Mouse (Mus musculus): ENCODE measurements around the gene Rpa1. TPM values are rescaled to one million over a fixed set of nuclear protein-coding genes. Genes with fewer than 3 reads are reported as not detected.

The Rpa1 gene
- polyA plus RNA-seq, 1 experiment from 2014 or later: 163 TPM

DNA sequence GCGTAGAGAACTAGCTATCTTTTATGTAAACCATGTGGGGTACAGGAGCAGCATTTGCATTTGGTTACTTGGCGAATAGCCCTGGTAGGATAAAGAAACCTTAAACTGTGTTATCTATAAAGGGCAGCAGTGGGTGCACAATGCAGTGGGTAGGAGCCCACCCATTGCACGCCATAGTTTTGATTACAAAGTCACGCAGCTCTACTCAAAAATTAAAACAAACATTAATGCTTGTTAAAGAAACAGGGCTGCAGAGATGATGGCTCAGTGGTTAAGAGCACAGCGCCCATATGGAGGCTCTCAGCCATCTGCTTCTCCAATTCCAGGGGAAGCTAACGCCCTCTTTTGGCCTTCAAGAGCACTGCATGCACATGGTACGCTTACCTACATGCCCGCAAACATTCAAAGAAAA lies 24.8 kb downstream of the Rpa1 start:
- 82% methylated on average over 8 of the region's 8 CpGs for WGBS
- H3K27me3 ChIP-seq: no peaks in the 10 kb centered on the region
- H3K9me3 ChIP-seq: no peaks in the 10 kb centered on the region
- ATAC-seq (ENCODE audit: insufficient number of reproducible peaks, insufficient read depth, low FRiP score, low TSS enrichment, low read depth): no peak
- H3K4me2 ChIP-seq: no peak overlapping the region
- H3K27ac ChIP-seq: no peak overlapping the region
- no peak overlapping the region for H3K4me3 ChIP-seq (replicated peaks)
- peaks cover 28% of the 10 kb centered on the region for H3K36me3 ChIP-seq
- peaks cover 19% of the 10 kb centered on the region; the same call in 1 of the 2 replicates for H3K4me1 ChIP-seq (replicated peaks)
- H3K9ac ChIP-seq (replicated peaks): no peak overlapping the region

DNA sequence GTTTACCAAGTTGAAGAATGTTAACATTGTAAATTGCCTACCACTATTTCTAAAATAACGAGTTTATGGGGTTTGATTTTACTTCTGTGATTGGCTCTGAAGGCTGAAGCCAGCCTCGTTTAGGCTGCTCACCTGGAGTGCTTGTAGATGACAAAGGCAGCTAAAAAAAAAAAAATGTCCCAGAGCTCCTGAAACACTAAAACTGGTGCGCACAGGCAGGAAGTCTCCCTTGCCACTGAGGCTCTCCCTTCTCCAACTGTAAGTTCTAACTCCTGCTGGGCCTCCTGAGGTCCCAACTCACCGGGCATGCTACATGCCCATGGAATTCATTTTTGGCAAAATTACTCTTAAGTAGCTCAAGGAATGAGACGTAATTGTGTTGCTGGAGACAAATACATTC lies 28.9 kb downstream of the Rpa1 start:
- no peaks in the 10 kb centered on the region for H3K27me3 ChIP-seq
- no peaks in the 10 kb centered on the region for H3K9me3 ChIP-seq
- H3K36me3 ChIP-seq: peaks cover 42% of the 10 kb centered on the region
- H3K4me3 ChIP-seq (replicated peaks): no peak overlapping the region
- no peak overlapping the region for H3K9ac ChIP-seq (replicated peaks)
- no peak overlapping the region for H3K4me2 ChIP-seq
- ATAC-seq (ENCODE audit: insufficient number of reproducible peaks, insufficient read depth, low FRiP score, low TSS enrichment, low read depth): no peak
- no peak overlapping the region for H3K27ac ChIP-seq
- H3K4me1 ChIP-seq (replicated peaks): peaks cover 10% of the 10 kb centered on the region; the same call in 1 of the 2 replicates
- 60% methylated on average over 5 of the region's 5 CpGs for WGBS

DNA sequence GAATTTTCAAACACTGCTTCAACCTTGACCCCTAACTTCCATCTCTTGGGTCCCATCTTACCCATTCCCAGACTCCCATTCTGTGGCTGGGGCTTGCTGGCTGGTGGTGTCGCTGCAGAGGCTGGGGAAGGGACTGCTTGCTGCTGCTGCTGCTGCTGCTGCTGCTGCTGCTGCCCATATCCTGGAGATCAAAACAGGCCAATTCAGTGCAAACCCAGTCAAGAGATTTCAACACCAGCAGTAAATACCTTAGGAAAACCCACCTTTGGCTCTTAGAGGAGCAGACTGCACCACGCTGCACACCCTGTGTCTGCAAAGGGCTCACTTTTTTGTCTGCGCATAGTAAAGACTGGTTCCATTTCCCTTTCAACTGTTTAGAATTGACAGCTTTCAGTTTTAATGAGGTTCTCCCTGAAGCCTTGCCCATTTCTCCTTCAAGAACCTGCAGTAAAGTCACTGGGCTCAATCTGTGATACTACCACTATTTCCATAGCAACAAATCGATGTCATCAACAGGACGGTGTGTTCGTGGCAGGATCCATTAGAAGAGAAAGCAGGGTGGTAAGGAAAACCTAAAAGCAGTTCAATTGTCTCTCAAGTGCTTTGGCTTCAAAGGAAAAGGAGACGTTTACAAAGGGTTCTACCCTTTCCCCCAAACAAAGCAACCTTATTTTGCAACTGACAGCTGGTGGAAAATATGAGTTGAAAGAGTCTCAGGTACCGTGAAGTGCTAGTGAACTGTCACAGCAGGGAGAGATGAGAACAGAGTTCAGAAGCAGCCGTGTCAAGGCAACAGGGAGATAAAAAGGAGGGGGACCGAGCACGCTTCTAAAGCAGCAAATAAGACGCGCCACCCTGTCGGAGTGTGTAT lies 29.5 kb downstream of the Rpa1 start:
- Histone ChIP-seq H3K27ac (no peak overlapping the region), H3K36me3 (peaks cover 45% of the 10 kb centered on the region), H3K9me3 (no peaks in the 10 kb centered on the region), H3K4me1 (replicated peaks) (peaks cover 10% of the 10 kb centered on the region; the same call in 1 of the 2 replicates), H3K4me3 (replicated peaks) (no peak overlapping the region), H3K4me2 (no peak overlapping the region), H3K27me3 (no peaks in the 10 kb centered on the region), H3K9ac (replicated peaks) (no peak overlapping the region)
- WGBS: 65% methylated on average over 14 of the region's 14 CpGs
- no peak for ATAC-seq (ENCODE audit: insufficient number of reproducible peaks, insufficient read depth, low FRiP score, low TSS enrichment, low read depth)

DNA sequence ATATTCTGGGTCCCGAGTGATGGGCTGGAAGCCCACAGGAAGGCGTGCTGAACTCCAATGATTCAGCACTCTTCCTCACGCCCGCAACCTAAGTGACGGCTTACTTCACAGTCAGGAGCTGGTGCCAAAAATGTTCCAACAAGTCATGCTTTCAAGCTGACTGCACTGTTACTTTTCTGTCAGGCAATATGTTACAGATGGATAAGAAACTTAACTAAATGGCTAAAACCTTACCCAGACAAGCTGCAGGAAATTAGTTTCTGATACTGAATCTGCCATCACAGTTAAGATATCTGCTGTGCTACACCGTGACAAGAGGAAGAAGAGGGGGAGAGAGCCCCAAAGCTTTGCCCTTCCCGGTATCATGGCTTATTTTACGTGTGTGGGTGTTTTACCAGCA lies 34.3 kb downstream of the Rpa1 start:
- Histone ChIP-seq H3K9ac (replicated peaks) (no peak overlapping the region), H3K36me3 (peaks cover 85% of the 10 kb centered on the region), H3K4me2 (no peak overlapping the region), H3K9me3 (no peaks in the 10 kb centered on the region), H3K27ac (no peak overlapping the region), H3K4me1 (replicated peaks) (no peaks in the 10 kb centered on the region), H3K4me3 (replicated peaks) (no peak overlapping the region), H3K27me3 (no peaks in the 10 kb centered on the region)
- WGBS: 90% methylated on average over 8 of the region's 8 CpGs
- no peak for ATAC-seq (ENCODE audit: insufficient number of reproducible peaks, insufficient read depth, low FRiP score, low TSS enrichment, low read depth)

DNA sequence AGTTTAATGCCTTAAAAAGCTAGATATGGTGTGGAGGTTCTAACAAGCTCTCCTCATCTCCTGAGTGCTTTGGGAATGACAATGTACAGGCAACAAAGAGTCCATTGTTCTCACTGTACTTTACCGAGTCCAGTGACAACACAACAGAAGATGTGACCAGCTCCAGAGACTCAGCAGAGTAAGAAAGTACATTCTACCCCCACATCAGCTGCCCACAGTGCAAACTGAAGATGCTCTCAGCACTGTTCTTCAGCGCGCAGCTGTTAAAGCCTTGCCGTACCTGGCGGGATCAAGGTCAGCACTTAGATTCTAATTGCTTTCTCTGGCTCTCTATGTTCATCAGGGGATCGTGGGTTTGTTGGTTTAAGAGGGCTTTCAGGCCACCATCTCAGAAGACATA lies 36.4 kb downstream of the Rpa1 start:
- ATAC-seq (ENCODE audit: insufficient number of reproducible peaks, insufficient read depth, low FRiP score, low TSS enrichment, low read depth): no peak
- 95% methylated on average over 6 of the region's 6 CpGs for whole genome bisulfite sequencing
- Histone ChIP-seq H3K9ac (replicated peaks) (no peak overlapping the region), H3K27ac (no peak overlapping the region), H3K36me3 (peaks cover 93% of the 10 kb centered on the region), H3K4me2 (no peak overlapping the region), H3K27me3 (no peaks in the 10 kb centered on the region), H3K9me3 (no peaks in the 10 kb centered on the region), H3K4me3 (replicated peaks) (no peak overlapping the region), H3K4me1 (replicated peaks) (no peaks in the 10 kb centered on the region)

DNA sequence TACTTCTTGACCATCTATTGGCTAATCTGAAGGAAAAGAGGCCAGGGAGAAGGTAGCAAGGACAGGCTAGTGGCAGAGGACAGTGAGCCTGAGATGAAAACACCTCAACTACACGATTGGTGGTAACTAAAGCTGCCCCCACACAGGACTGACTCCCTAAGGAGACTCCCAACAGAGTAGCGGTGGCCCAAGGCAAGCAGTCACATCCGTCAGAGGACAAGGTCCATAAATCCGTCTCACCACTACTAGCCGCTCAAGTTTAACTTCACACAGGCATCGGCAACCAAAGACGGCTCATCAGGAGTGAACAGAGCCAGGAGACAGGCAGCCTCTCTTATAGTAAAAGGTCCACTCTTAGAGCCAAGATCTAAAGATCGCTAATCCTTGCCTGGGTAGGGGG lies 37.3 kb downstream of the Rpa1 start:
- ATAC-seq (ENCODE audit: insufficient number of reproducible peaks, insufficient read depth, low FRiP score, low TSS enrichment, low read depth): no peak
- peaks cover 93% of the 10 kb centered on the region for H3K36me3 ChIP-seq
- H3K4me2 ChIP-seq: no peak overlapping the region
- no peak overlapping the region for H3K27ac ChIP-seq
- H3K9me3 ChIP-seq: no peaks in the 10 kb centered on the region
- H3K27me3 ChIP-seq: no peaks in the 10 kb centered on the region
- no peak overlapping the region for H3K4me3 ChIP-seq (replicated peaks)
- no peaks in the 10 kb centered on the region for H3K4me1 ChIP-seq (replicated peaks)
- whole genome bisulfite sequencing: 74% methylated on average over 8 of the region's 8 CpGs
- H3K9ac ChIP-seq (replicated peaks): no peak overlapping the region

DNA sequence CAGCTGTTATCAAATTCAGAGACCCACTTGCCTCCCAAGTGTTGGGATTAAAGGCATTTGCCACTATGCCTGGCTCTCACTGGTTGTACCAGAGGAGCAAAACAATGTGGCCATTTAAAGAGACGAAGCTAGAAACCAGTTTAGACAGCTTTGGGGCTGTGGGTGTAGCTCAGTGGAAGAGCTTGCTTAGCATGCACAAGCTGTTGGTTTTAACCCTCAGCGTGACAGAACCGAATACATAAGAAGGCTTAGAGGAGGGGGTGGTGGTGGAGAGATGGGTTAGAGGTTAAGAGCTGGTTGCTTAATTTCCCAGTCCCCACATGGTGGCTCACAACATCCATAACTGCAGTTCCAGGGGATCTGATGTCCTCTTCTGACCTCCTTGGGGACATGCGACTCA lies 39.5 kb downstream of the Rpa1 start:
- H3K4me3 ChIP-seq (replicated peaks): no peak overlapping the region
- 92% methylated on average over 4 of the region's 4 CpGs for WGBS
- no peak for ATAC-seq (ENCODE audit: insufficient number of reproducible peaks, insufficient read depth, low FRiP score, low TSS enrichment, low read depth)

DNA sequence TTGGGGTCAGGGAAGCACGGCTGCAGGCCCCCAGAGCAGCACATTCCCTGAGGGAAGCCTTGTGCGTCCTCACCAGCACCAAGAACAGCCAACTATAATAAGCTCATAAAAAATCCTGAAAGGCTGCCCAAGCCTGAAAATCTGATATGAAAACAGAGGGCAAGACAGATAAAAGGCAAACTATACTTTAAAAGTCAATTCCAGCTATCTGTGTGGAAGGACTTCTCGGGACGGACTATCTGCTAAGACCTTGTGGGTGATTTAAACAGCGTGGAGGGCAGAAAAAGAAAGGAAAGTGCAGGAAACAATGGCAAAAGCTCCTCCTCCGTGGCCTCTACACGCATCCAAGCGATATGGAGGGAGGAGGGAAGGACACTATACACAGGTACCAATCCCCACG lies 43.3 kb downstream of the Rpa1 start:
- no peak for ATAC-seq (ENCODE audit: insufficient number of reproducible peaks, insufficient read depth, low FRiP score, low TSS enrichment, low read depth)
- no peaks in the 10 kb centered on the region for H3K9me3 ChIP-seq
- no peaks in the 10 kb centered on the region for H3K27me3 ChIP-seq
- 83% methylated on average over 9 of the region's 9 CpGs for WGBS
- H3K27ac ChIP-seq: no peak overlapping the region
- H3K4me3 ChIP-seq (replicated peaks): no peak overlapping the region
- H3K4me1 ChIP-seq (replicated peaks): no peaks in the 10 kb centered on the region
- peaks cover 89% of the 10 kb centered on the region for H3K36me3 ChIP-seq
- H3K4me2 ChIP-seq: no peak overlapping the region
- no peak overlapping the region for H3K9ac ChIP-seq (replicated peaks)

More for the DNA sequence above, 39.5 kb downstream of the Rpa1 start:
- Histone ChIP-seq H3K4me2 (no peak overlapping the region), H3K27me3 (no peaks in the 10 kb centered on the region), H3K27ac (no peak overlapping the region), H3K36me3 (peaks cover 89% of the 10 kb centered on the region), H3K9ac (replicated peaks) (no peak overlapping the region), H3K9me3 (no peaks in the 10 kb centered on the region), H3K4me1 (replicated peaks) (no peaks in the 10 kb centered on the region)

DNA sequence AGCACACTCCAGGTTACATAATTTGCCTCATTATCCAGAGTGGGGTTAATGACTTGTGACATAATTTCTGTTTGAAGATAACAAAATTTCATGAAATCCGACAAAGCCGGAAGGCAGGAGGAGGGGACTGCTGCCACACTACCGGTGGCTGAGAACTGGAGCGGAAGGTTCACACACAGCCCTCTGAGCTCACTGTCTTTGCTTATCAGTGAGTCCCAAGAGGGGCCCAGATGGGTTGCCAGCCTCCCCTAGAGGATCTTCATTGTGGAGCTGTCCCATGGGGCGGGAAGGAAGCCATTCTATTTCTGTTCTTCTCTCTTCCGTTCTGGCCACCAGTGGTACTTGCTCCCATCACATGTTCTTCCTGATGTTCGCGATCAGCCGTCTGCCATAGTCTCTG lies 47.2 kb downstream of the Rpa1 start:
- no peak for ATAC-seq (ENCODE audit: insufficient number of reproducible peaks, insufficient read depth, low FRiP score, low TSS enrichment, low read depth)
- no peak overlapping the region for H3K9ac ChIP-seq (replicated peaks)
- 88% methylated on average over 9 of the region's 9 CpGs for WGBS
- H3K9me3 ChIP-seq: no peaks in the 10 kb centered on the region
- H3K4me1 ChIP-seq (replicated peaks): peaks cover 9% of the 10 kb centered on the region
- H3K4me3 ChIP-seq (replicated peaks): no peak overlapping the region
- H3K4me2 ChIP-seq: no peak overlapping the region
- H3K36me3 ChIP-seq: peaks cover 59% of the 10 kb centered on the region
- H3K27me3 ChIP-seq: no peaks in the 10 kb centered on the region
- no peak overlapping the region for H3K27ac ChIP-seq

DNA sequence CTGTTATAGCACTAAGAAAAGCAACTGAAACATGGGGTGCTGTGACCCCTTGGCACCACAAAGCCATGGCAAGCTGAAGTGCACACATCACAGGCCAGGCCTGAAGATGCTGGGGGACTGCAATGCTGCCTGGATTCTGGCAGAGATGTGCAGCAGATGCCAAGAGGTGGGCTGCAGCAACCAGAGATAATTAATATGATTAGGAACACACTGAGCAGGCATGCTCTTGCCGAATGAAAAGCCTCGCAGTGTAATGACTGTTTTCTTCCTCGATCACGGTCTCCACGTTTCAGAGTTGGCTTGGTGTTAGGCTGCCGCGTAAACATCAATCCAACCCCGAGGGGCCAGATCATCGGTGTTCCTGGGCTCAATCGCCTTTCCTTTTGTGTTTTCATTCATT lies 48.3 kb downstream of the Rpa1 start:
- Histone ChIP-seq H3K27ac (no peak overlapping the region), H3K4me3 (replicated peaks) (no peak overlapping the region), H3K4me1 (replicated peaks) (peaks cover 9% of the 10 kb centered on the region), H3K9me3 (no peaks in the 10 kb centered on the region), H3K36me3 (peaks cover 47% of the 10 kb centered on the region), H3K9ac (replicated peaks) (no peak overlapping the region), H3K4me2 (no peak overlapping the region), H3K27me3 (peaks cover 2% of the 10 kb centered on the region; the same call in 1 of the 2 replicates)
- 84% methylated on average over 10 of the region's 10 CpGs for WGBS
- no peak for ATAC-seq (ENCODE audit: insufficient number of reproducible peaks, insufficient read depth, low FRiP score, low TSS enrichment, low read depth)

DNA sequence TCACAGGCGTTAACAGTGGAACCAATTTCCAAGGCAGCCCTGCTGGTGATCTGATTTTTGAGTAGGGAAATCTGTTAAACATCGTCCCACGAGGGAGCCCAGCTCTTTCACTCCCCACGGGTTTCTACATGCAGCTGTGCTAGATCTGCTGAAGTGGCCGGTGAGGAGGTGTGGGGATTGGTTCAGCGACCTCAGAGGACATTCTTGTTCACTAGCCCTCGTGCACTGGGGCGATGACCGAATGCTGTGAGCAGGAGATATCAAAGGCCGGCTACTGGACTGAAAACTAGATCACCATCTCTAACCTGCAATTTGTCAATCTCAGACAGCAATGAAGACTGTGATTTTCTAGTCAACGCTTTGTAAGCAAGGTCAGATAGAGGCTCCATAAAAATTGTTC lies 49.6 kb downstream of the Rpa1 start:
- peaks cover 21% of the 10 kb centered on the region for H3K4me1 ChIP-seq (replicated peaks)
- peaks cover 13% of the 10 kb centered on the region for H3K27me3 ChIP-seq
- 55% methylated on average over 11 of the region's 11 CpGs for WGBS
- H3K4me3 ChIP-seq (replicated peaks): no peak overlapping the region
- no peak overlapping the region for H3K4me2 ChIP-seq
- no peak overlapping the region for H3K27ac ChIP-seq
- ATAC-seq (ENCODE audit: insufficient number of reproducible peaks, insufficient read depth, low FRiP score, low TSS enrichment, low read depth): no peak
- H3K9me3 ChIP-seq: no peaks in the 10 kb centered on the region
- H3K9ac ChIP-seq (replicated peaks): no peak overlapping the region
- H3K36me3 ChIP-seq: peaks cover 43% of the 10 kb centered on the region

DNA sequence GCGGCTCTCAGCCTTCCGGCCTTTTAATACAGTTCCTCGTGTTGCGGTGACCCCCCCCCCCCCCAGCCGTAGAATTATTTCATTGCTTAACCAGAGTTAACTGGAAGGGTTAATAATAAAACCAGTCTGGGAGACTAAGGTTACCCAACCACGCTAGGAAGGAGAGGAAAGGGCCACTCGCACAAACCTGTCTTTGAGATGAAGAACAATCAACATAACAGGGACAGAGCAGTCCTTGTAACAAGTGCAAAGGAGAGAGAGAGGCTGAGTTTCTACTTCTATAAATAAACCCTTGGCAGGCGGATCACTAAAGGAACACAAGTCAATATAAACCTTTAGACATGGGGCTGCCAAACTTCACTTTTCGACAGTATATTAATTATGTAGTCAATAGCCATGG lies 50.5 kb downstream of the Rpa1 start:
- 79% methylated on average over 9 of the region's 9 CpGs for WGBS
- no peak overlapping the region for H3K4me3 ChIP-seq (replicated peaks)

More for the DNA sequence above, 50.5 kb downstream of the Rpa1 start:
- Histone ChIP-seq H3K36me3 (peaks cover 35% of the 10 kb centered on the region), H3K27ac (no peak overlapping the region), H3K9ac (replicated peaks) (no peak overlapping the region), H3K4me1 (replicated peaks) (peaks cover 21% of the 10 kb centered on the region), H3K4me2 (no peak overlapping the region), H3K9me3 (no peaks in the 10 kb centered on the region), H3K27me3 (peaks cover 22% of the 10 kb centered on the region)
- no peak for ATAC-seq (ENCODE audit: insufficient number of reproducible peaks, insufficient read depth, low FRiP score, low TSS enrichment, low read depth)

Measured in limb, embryonic 12.5 days (tissue).